Mouse (Mus musculus) neural tube, embryonic 15.5 days (tissue): ENCODE results near the gene Stxbp6. TPM values are rescaled to one million over a fixed set of nuclear protein-coding genes. Genes with fewer than 3 reads are reported as not detected.

Experiments
- ATAC-seq: fragments of 200-750 bp; cut with Nextera tagmentation; 2 replicates; pipeline ENCODE4 v1.8.0; 2017; ENCODE audit warnings: mild to moderate bottlenecking, moderate TSS enrichment, moderate library complexity; ENCODE audit not compliant: low FRiP score
- H3K27ac ChIP-seq: fragments of 300-500 bp; sonication (generic); replicated peaks from 2 replicates; pipeline ENCODE4 v1.5.1; 2015; ENCODE audit warnings: mild to moderate bottlenecking, inconsistent platforms
- H3K27me3 ChIP-seq: fragments of 300-500 bp; sonication (generic); replicated peaks from 2 replicates; pipeline ENCODE4 v1.6.1; 2015; ENCODE audit warnings: inconsistent platforms
- H3K36me3 ChIP-seq: fragments of 300-500 bp; sonication (generic); 2 replicates; pipeline ENCODE4 v1.6.1; 2015; ENCODE audit warnings: inconsistent platforms
- H3K4me1 ChIP-seq: fragments of 300-500 bp; sonication (generic); 2 replicates; pipeline ENCODE4 v1.6.1; 2015; ENCODE audit warnings: inconsistent platforms
- H3K4me2 ChIP-seq: fragments of 300-500 bp; sonication (generic); 2 replicates; pipeline ENCODE4 v1.6.1; 2015; ENCODE audit warnings: inconsistent platforms, mild to moderate bottlenecking, moderate library complexity
- H3K4me3 ChIP-seq: fragments of 300-500 bp; sonication (generic); replicated peaks from 2 replicates; pipeline ENCODE4 v1.5.1; 2015; ENCODE audit warnings: mild to moderate bottlenecking, inconsistent platforms
- H3K9ac ChIP-seq: fragments of 300-500 bp; sonication (generic); replicated peaks from 2 replicates; pipeline ENCODE4 v1.6.1; 2015; ENCODE audit warnings: mild to moderate bottlenecking, inconsistent platforms
- H3K9me3 ChIP-seq: fragments of 300-500 bp; sonication (generic); replicated peaks from 2 replicates; pipeline ENCODE4 v1.6.1; 2016; ENCODE audit warnings: inconsistent platforms
- whole genome bisulfite sequencing: fragments of 180-500 bp; shearing (Covaris S2); methylation state at CpG from one replicate; pipeline ENCODE4 v1.1.7; 2015; ENCODE audit warnings: mixed read lengths; 5-methylcytosine and 5-hydroxymethylcytosine counted together
- polyA plus RNA-seq: library from polyadenylated mRNA; unstranded; fragments of >200 nt; fragmentation: Nextera tagmentation; extraction: Ambion mirVana; gene quantifications from 2 replicates; pipeline ENCODE4 v1.2.1, GENCODE M21; 2015

Stxbp6 gene
- polyA plus RNA-seq, 1 experiment from 2014 or later = 19.1 TPM

GRCm38 (mm10) chr12:44850516-44850915, 224.0 kb downstream of the Stxbp6 start:
- H3K4me1 ChIP-seq = no peaks in the 10 kb centered on the region
- ATAC-seq = no peak
- H3K4me3 ChIP-seq = no peak overlapping the region
- H3K27me3 ChIP-seq = no peaks in the 10 kb centered on the region
- H3K9me3 ChIP-seq = no peaks in the 10 kb centered on the region
- H3K27ac ChIP-seq = no peak overlapping the region
- H3K36me3 ChIP-seq = no peaks in the 10 kb centered on the region
- no peak overlapping the region for H3K9ac ChIP-seq
- H3K4me2 ChIP-seq = no peak overlapping the region
- 77% methylated on average over 1 of the region's 1 CpGs for WGBS

- ATAC-seq = no peak
- H3K4me2 ChIP-seq = no peak overlapping the region
- 54% methylated on average over 3 of the region's 3 CpGs for WGBS
Observed at GRCm38 (mm10) chr12:44848483-44849221, 225.9 kb downstream of the Stxbp6 start.

GRCm38 (mm10) chr12:44840585-44840984, 233.9 kb downstream of the Stxbp6 start:
- no peak overlapping the region for H3K27ac ChIP-seq
- peaks cover 10% of the 10 kb centered on the region for H3K4me1 ChIP-seq
- H3K9me3 ChIP-seq = no peaks in the 10 kb centered on the region
- H3K27me3 ChIP-seq = no peaks in the 10 kb centered on the region
- H3K9ac ChIP-seq = no peak overlapping the region
- no peak for ATAC-seq
- H3K36me3 ChIP-seq = no peaks in the 10 kb centered on the region
- no peak overlapping the region for H3K4me2 ChIP-seq
- 53% methylated on average over 2 of the region's 2 CpGs for WGBS
- H3K4me3 ChIP-seq = no peak overlapping the region

More at GRCm38 (mm10) chr12:44848483-44849221, 225.9 kb downstream of the Stxbp6 start:
- Histone ChIP-seq H3K9ac (no peak overlapping the region), H3K27me3 (no peaks in the 10 kb centered on the region), H3K9me3 (no peaks in the 10 kb centered on the region), H3K4me3 (no peak overlapping the region), H3K4me1 (no peaks in the 10 kb centered on the region), H3K36me3 (no peaks in the 10 kb centered on the region), H3K27ac (no peak overlapping the region)

- Histone ChIP-seq H3K4me2 (peak overlapping the region; percentile 15; the same call in 1 of the 2 replicates), H3K36me3 (no peaks in the 10 kb centered on the region)
- peak; percentile 83 for ATAC-seq
Observed at GRCm38 (mm10) chr12:44839594-44840373, 234.7 kb downstream of the Stxbp6 start.

GRCm38 (mm10) chr12:44835879-44836467, 238.5 kb downstream of the Stxbp6 start:
- no peak for ATAC-seq
- Histone ChIP-seq H3K27ac (no peak overlapping the region), H3K36me3 (no peaks in the 10 kb centered on the region), H3K27me3 (no peaks in the 10 kb centered on the region), H3K9me3 (0 out of 2 replicates have a peak, but pooled peaks cover 5% of the 10 kb centered on the region), H3K9ac (no peak overlapping the region), H3K4me2 (no peak overlapping the region), H3K4me3 (no peak overlapping the region), H3K4me1 (peaks cover 10% of the 10 kb centered on the region)
- WGBS = 60% methylated on average over 1 of the region's 1 CpGs

More at GRCm38 (mm10) chr12:44839594-44840373, 234.7 kb downstream of the Stxbp6 start:
- Histone ChIP-seq H3K27me3 (no peaks in the 10 kb centered on the region), H3K4me3 (no peak overlapping the region), H3K9ac (no peak overlapping the region), H3K9me3 (no peaks in the 10 kb centered on the region), H3K27ac (peak overlapping the region; percentile 56), H3K4me1 (peaks cover 10% of the 10 kb centered on the region)
- 7% methylated on average over 7 of the region's 7 CpGs for WGBS

GRCm38 (mm10) chr12:44811895-44812294, 262.6 kb downstream of the Stxbp6 start:
- Histone ChIP-seq H3K27ac (no peak overlapping the region), H3K27me3 (no peaks in the 10 kb centered on the region), H3K9ac (no peak overlapping the region), H3K4me2 (no peak overlapping the region), H3K4me3 (no peak overlapping the region), H3K36me3 (no peaks in the 10 kb centered on the region), H3K9me3 (no peaks in the 10 kb centered on the region), H3K4me1 (no peaks in the 10 kb centered on the region)
- no peak for ATAC-seq
- WGBS = 63% methylated on average over 2 of the region's 2 CpGs

- Histone ChIP-seq H3K9ac (no peak overlapping the region), H3K4me3 (no peak overlapping the region), H3K27ac (no peak overlapping the region), H3K4me2 (no peak overlapping the region), H3K9me3 (no peaks in the 10 kb centered on the region), H3K36me3 (no peaks in the 10 kb centered on the region), H3K27me3 (no peaks in the 10 kb centered on the region), H3K4me1 (no peaks in the 10 kb centered on the region)
- no peak for ATAC-seq
Observed at GRCm38 (mm10) chr12:44804213-44804612, 270.3 kb downstream of the Stxbp6 start.
